Mouse (Mus musculus) liver, adult 2 months (tissue): ENCODE measurements around the gene Colgalt1.

Experiments used
- CTCF ChIP-seq: fragments of 200-500 bp; IDR thresholded peaks from 2 replicates; pipeline ENCODE4 v1.5.1; 2011; ENCODE audit warnings: low read depth, low read length, control low read depth
- POLR2A ChIP-seq: fragments of 200-500 bp; IDR thresholded peaks from 2 replicates; pipeline ENCODE4 v1.6.1; 2011; ENCODE audit warnings: low read length, control low read depth; ENCODE audit not compliant: insufficient read depth; ENCODE audit errors: extremely low read depth

DNA sequence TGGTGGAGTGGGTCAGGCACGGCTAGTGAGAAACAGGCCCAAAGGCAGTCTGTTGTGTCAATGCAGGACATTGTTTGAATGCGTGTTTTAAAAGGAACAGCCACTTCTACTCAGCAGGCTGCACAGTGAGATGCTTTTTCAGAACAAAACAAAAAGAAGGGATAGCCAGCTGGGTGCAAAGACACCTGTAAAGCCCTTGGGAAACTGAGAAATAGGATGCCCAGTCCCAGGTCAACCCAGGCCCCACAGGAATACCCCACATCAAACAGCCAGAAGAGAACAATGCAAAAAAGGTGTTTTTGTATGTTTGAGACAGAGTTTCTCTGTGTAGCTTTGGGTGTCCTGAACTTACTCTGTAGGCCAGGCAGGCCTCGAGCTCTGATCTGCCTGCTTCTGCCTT is 22.0 kb upstream of the Colgalt1 start:
- no peak for TF ChIP-seq CTCF
- TF ChIP-seq POLR2A = no peak
